In genomic region chr9:98973101-98973521, GRCm38 (mm10) we compare ENCODE assay signal across 9 mouse cellular contexts. TPM values are rescaled to one million over a fixed set of nuclear protein-coding genes. Genes with fewer than 3 reads are reported as not detected.
DNase-seq lines count a peak whose midpoint lies in the region; ATAC-seq lines count a peak whose summit lies in the region.
"Had no signal": no experiment of that assay in that cellular context is flagged by ENCODE, and none has a peak within 500 bp of the region (broad histone marks: within the 10 kb centered on the region; RNA-seq: fewer than 3 reads in every experiment).

No protein-coding gene starts in this region.

- H3K27ac ChIP-seq in heart, embryonic 10.5 days, result 0 out of 2 replicates have a peak overlapping the region, but pooled peaks have one; percentile 22
- H3K27ac ChIP-seq in hindbrain, embryonic 11.5 days (ENCODE audit: low read depth, low read length), result no peak overlapping the region
- no peak overlapping the region for H3K27ac ChIP-seq in midbrain, embryonic 12.5 days (replicated peaks)

- peak overlapping the region; percentile 64 for H3K4me3 ChIP-seq in heart, embryonic 10.5 days
- peak overlapping the region; percentile 28 for H3K4me3 ChIP-seq in hindbrain, embryonic 11.5 days (ENCODE audit: low read depth, low read length)
- H3K4me3 ChIP-seq in midbrain, embryonic 12.5 days, result peak overlapping the region; percentile 36

- DNase-seq in heart, embryonic 10.5 days (ENCODE audit: low spot score), result no peak
- DNase-seq in heart, postnatal 14 days, result no peak
- peak; percentile 48 for DNase-seq in Muller cell, postnatal 12 days (ENCODE audit: inconsistent ontology term)
- peak; percentile 65 for DNase-seq in hindbrain, embryonic 11.5 days (ENCODE audit: low spot score)
- no peak for DNase-seq in thymus, postnatal 36 days
- DNase-seq in c-Kit-positive CD71-positive TER-119-positive erythroid progenitor cells, embryonic 14.5 days (ENCODE audit: low spot score), result no peak
- DNase-seq in spleen, postnatal 10 days (ENCODE audit: low spot score in 2 of 2), result no peak

- under 1% methylated on average over 40 of the region's 40 CpGs for WGBS in heart, embryonic 10.5 days
- WGBS in hindbrain, embryonic 11.5 days, result under 1% methylated on average over 40 of the region's 40 CpGs
- under 1% methylated on average over 40 of the region's 40 CpGs for WGBS in midbrain, embryonic 12.5 days

- intact Hi-C loops in heart, postnatal 14 days (cut with DNase I), result no loop called here

- no peak overlapping the region for H3K9ac ChIP-seq in hindbrain, embryonic 11.5 days (ENCODE audit: low read depth, low read length)
- peak overlapping the region; percentile 29; the same call in 1 of the 2 replicates for H3K9ac ChIP-seq in midbrain, embryonic 12.5 days (replicated peaks)

- ATAC-seq in hindbrain, embryonic 11.5 days (ENCODE audit: low FRiP score), result 0 out of 2 replicates have a peak, but pooled peaks have one; percentile 54
- ATAC-seq in midbrain, embryonic 12.5 days (ENCODE audit: low FRiP score, low read depth), result peak; percentile 44; the same call in 1 of the 2 replicates

- peak overlapping the region; percentile 57 for H3K4me2 ChIP-seq in hindbrain, embryonic 11.5 days (replicated peaks; ENCODE audit: low read depth, low read length)
- peak overlapping the region; percentile 61 for H3K4me2 ChIP-seq in midbrain, embryonic 12.5 days (replicated peaks)

- H3K36me3 ChIP-seq in heart, embryonic 10.5 days, result no peaks in the 10 kb centered on the region
- no peaks in the 10 kb centered on the region for H3K36me3 ChIP-seq in hindbrain, embryonic 11.5 days (ENCODE audit: control insufficient read depth, insufficient read depth, low read length)
- H3K36me3 ChIP-seq in midbrain, embryonic 12.5 days, result no peaks in the 10 kb centered on the region

- H3K9me3 ChIP-seq in heart, embryonic 10.5 days, result no peaks in the 10 kb centered on the region
- peaks cover 3% of the 10 kb centered on the region; the same call in 1 of the 2 replicates for H3K9me3 ChIP-seq in hindbrain, embryonic 11.5 days (ENCODE audit: control insufficient read depth, low read length)
- H3K9me3 ChIP-seq in midbrain, embryonic 12.5 days, result peaks cover 6% of the 10 kb centered on the region

- H3K27me3 ChIP-seq in heart, embryonic 10.5 days (ENCODE audit: insufficient read depth, poor library complexity, severe bottlenecking), result peaks cover 86% of the 10 kb centered on the region
- peaks cover 54% of the 10 kb centered on the region for H3K27me3 ChIP-seq in hindbrain, embryonic 11.5 days (ENCODE audit: control insufficient read depth, insufficient read depth, low read length)
- H3K27me3 ChIP-seq in midbrain, embryonic 12.5 days, result peaks cover 87% of the 10 kb centered on the region

- H3K4me1 ChIP-seq in heart, embryonic 10.5 days, result peaks cover 8% of the 10 kb centered on the region; the same call in 1 of the 2 replicates
- H3K4me1 ChIP-seq in hindbrain, embryonic 11.5 days (replicated peaks; ENCODE audit: control insufficient read depth, insufficient read depth, low read length), result peaks cover 5% of the 10 kb centered on the region; the same call in 1 of the 2 replicates
- H3K4me1 ChIP-seq in midbrain, embryonic 12.5 days, result peaks cover 7% of the 10 kb centered on the region

RNA-seq across cellular contexts. Expression of gene Faim, which starts 13.1 kb away (rescaled TPM):
- polyA plus RNA-seq in heart, embryonic 10.5 days (2016; fragmentation: Nextera tagmentation; extraction: Ambion mirVana), result 39.0 and 47.5 TPM in 2 replicates
- total RNA-seq in heart, postnatal 14 days (2021), result 1 to 10 TPM; 5.3 to 5.6 TPM
- polyA plus RNA-seq in hindbrain, embryonic 11.5 days (2014; fragmentation: Nextera tagmentation; extraction: Ambion mirVana), result 92.0 and 96.3 TPM in 2 replicates
- polyA plus RNA-seq in midbrain, embryonic 12.5 days (2016; fragmentation: Nextera tagmentation; extraction: Ambion mirVana), result 84.9 and 88.0 TPM in 2 replicates

RNA-seq across cellular contexts. Expression of gene Foxl2, which starts 18.0 kb away (rescaled TPM):
- 0.10 TPM in 1 of 2 replicates, not detected in the other for polyA plus RNA-seq in heart, embryonic 10.5 days (2016; fragmentation: Nextera tagmentation; extraction: Ambion mirVana)
- total RNA-seq in heart, postnatal 14 days (2021), result not detected
- 1.0 and 1.3 TPM in 2 replicates for polyA plus RNA-seq in hindbrain, embryonic 11.5 days (2014; fragmentation: Nextera tagmentation; extraction: Ambion mirVana)
- polyA plus RNA-seq in midbrain, embryonic 12.5 days (2016; fragmentation: Nextera tagmentation; extraction: Ambion mirVana), result 2.7 and 4.1 TPM in 2 replicates
- total RNA-seq: hematopoietic stem cell, adult 5-6 weeks had no signal

Comparison
In these comparisons a context has a peak if more than half of its experiments do, and no peak if none do; other contexts are left out.
1. DNase-seq: peak in Muller cell, postnatal 12 days (single experiment) and hindbrain, embryonic 11.5 days (single experiment); none in heart, embryonic 10.5 days (single experiment), heart, postnatal 14 days (0 of 2), thymus, postnatal 36 days (0 of 2), c-Kit-positive CD71-positive TER-119-positive erythroid progenitor cells, embryonic 14.5 days (single experiment) and spleen, postnatal 10 days (0 of 2).
2. Peak in every context shown above with its lines, with median percentiles within 50 percentile points of each other: H3K4me3 ChIP-seq.